In genomic region chr11:90126289-90126688, GRCm38 (mm10) we compare ENCODE assay signal across 24 mouse cellular contexts.
"Had no signal": no experiment of that assay in that cellular context is flagged by ENCODE, and none has a peak within 500 bp of the region (broad histone marks: within the 10 kb centered on the region; RNA-seq: fewer than 3 reads in every experiment).

No protein-coding gene starts in this region.

- ATAC-seq: forebrain, postnatal 0 days; hindbrain, postnatal 0 days; intestine, embryonic 16.5 days had no signal

- H3K36me3 ChIP-seq: heart, embryonic 10.5 days; heart, embryonic 12.5 days; hindbrain, embryonic 13.5 days; hindbrain, embryonic 15.5 days; kidney, embryonic 15.5 days; limb, embryonic 13.5 days; limb, embryonic 15.5 days had no signal

- H3K4me2 ChIP-seq: heart, embryonic 12.5 days; hindbrain, embryonic 13.5 days; hindbrain, embryonic 15.5 days; kidney, embryonic 15.5 days; limb, embryonic 13.5 days; limb, embryonic 15.5 days had no signal

- H3K27me3 ChIP-seq: heart, embryonic 12.5 days; hindbrain, embryonic 13.5 days; hindbrain, embryonic 15.5 days; kidney, embryonic 15.5 days; limb, embryonic 13.5 days; limb, embryonic 15.5 days had no signal

- H3K4me3 ChIP-seq: heart, embryonic 10.5 days; heart, embryonic 12.5 days; hindbrain, embryonic 13.5 days; hindbrain, embryonic 15.5 days; kidney, embryonic 15.5 days; limb, embryonic 13.5 days; limb, embryonic 15.5 days had no signal

- H3K27ac ChIP-seq: heart, embryonic 10.5 days; hindbrain, embryonic 13.5 days; hindbrain, embryonic 15.5 days; hindbrain, postnatal 0 days; kidney, embryonic 15.5 days; kidney, postnatal 0 days; limb, embryonic 13.5 days; limb, embryonic 15.5 days had no signal

- H3K9me3 ChIP-seq: heart, embryonic 10.5 days; heart, embryonic 12.5 days; hindbrain, embryonic 13.5 days; hindbrain, embryonic 15.5 days; kidney, embryonic 15.5 days; limb, embryonic 13.5 days; limb, embryonic 15.5 days had no signal

- DNase-seq: forebrain, postnatal 0 days; gastrocnemius, postnatal 14 days; gastrocnemius, postnatal 36 days; heart, adult 18-20 months; heart, postnatal 10 days; heart, postnatal 36 days; kidney, adult 11 months; kidney, adult 2 months; kidney, adult 9 months; kidney, postnatal 14 days; kidney, postnatal 36 days; layer of hippocampus, adult 9-11 months; layer of hippocampus, postnatal 36 days; left cerebral cortex, postnatal 4 days had no signal

- H3K9ac ChIP-seq: forebrain, postnatal 0 days; heart, embryonic 12.5 days; hindbrain, embryonic 13.5 days; hindbrain, embryonic 15.5 days; kidney, embryonic 15.5 days; limb, embryonic 13.5 days; limb, embryonic 15.5 days had no signal
